Mouse (Mus musculus): Measurements from ENCODE around the gene Hadh. TPM values are rescaled to one million over a fixed set of nuclear protein-coding genes. Genes with fewer than 3 reads are reported as not detected.
A peak's percentile ranks its signal among the peaks of the same experiment; 100 is the strongest.

The Hadh gene
- polyA plus RNA-seq, 1 experiment from 2014 or later, result 19.7 TPM

DNA sequence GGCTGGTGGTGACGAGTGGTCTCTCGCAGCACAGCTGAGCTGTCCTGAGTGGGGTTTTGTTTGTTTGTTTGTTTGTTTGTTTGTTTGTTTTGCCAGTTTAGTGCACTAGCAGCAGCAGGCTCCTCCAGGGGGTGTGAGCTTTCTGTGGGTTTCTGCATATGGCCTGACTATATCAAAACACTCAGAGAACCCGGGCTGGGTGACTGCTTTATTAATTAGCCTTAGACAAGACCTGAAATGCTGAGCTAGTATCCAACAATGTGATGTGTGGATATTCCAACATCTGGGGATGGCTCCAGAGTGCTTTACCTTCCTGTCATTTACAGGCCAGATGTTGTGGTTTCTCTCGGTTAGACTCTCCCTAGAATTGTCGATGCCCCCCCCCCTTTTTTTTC is 31.4 kb upstream of the Hadh start:
- peak overlapping the region; percentile 71 for H3K4me3 ChIP-seq (ENCODE audit: low read depth, low read length)
- peak overlapping the region; percentile 82 for H3K27ac ChIP-seq (ENCODE audit: low read length)
- peak overlapping the region; percentile 78; the same call in 1 of the 2 replicates for H3K9ac ChIP-seq (ENCODE audit: low read depth, low read length)
- ATAC-seq, result no peak
- no peaks in the 10 kb centered on the region for H3K36me3 ChIP-seq (ENCODE audit: control insufficient read depth, insufficient read depth, low read length)
- WGBS, result 19% methylated on average over 5 of the region's 5 CpGs
- peak overlapping the region; percentile 69 for H3K4me2 ChIP-seq (ENCODE audit: low read length)
- H3K9me3 ChIP-seq (replicated peaks; ENCODE audit: control insufficient read depth, low read length, poor library complexity, severe bottlenecking), result no peaks in the 10 kb centered on the region
- H3K4me1 ChIP-seq (ENCODE audit: control insufficient read depth, insufficient read depth, low read length), result peaks cover 6% of the 10 kb centered on the region
- H3K27me3 ChIP-seq (ENCODE audit: control insufficient read depth, insufficient read depth, low read depth, low read length), result no peaks in the 10 kb centered on the region

DNA sequence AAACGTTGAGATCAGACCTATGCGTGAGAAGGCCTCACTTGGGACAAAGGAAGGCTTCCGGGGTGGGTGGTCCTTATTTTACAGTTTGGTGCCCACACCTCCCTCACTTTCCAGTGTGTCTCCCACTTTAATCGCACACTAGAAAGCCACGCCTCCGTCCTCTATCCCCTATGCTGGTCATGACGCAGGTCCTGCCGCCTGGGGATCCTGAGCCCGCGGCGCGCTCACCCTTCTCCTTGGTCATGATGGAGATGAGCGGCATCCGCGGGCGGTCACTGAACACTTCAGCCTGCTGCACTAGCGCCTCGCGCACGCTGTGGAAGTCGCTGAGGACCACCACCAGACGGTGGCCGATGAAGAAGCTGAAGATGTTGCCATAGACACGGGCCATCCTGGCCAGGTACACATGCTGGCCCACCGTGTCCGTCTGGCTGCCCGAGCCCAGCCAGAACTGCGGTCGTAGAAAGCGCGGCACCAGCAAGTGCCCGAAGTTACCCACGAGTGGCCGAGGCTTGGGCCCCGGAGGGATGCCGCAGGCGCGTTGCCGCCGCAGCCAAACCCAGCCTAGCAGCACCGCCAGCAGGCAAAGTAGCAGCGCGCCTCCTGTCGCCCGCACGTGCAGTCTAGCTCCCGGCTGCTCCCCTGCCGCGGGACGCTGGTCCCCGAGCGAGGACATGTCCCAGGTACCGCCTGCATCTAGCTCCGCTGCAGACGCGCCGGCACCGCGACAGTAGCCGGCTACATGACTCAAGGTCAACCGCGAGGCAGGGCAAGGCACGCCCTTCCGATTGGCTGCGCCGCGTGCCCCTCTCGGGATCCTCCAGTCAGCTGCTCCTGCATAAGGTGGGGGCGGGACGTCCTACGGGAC is 30.8 kb upstream of the Hadh start, which contains the start of gene Cyp2u1:
Gene Cyp2u1, minus strand, starts transcription at position 776 of the 868 bp plus-strand sequence.
- peak within 1 kb of the TSS; percentile 82 for H3K27ac ChIP-seq (ENCODE audit: low read length)
- H3K4me1 ChIP-seq (ENCODE audit: control insufficient read depth, insufficient read depth, low read length), result peaks cover 6% of the 10 kb centered on the region
- under 1% methylated on average over 70 of the region's 71 CpGs for WGBS
- no peaks in the 10 kb centered on the region for H3K36me3 ChIP-seq (ENCODE audit: control insufficient read depth, insufficient read depth, low read length)
- H3K4me2 ChIP-seq (ENCODE audit: low read length), result peak within 1 kb of the TSS; percentile 69
- no peaks in the 10 kb centered on the region for H3K9me3 ChIP-seq (replicated peaks; ENCODE audit: control insufficient read depth, low read length, poor library complexity, severe bottlenecking)
- H3K27me3 ChIP-seq (ENCODE audit: control insufficient read depth, insufficient read depth, low read depth, low read length), result no peaks in the 10 kb centered on the region
- peak; percentile 98 for ATAC-seq
- peak within 1 kb of the TSS; percentile 78 for H3K9ac ChIP-seq (ENCODE audit: low read depth, low read length)
- peak within 1 kb of the TSS; percentile 71 for H3K4me3 ChIP-seq (ENCODE audit: low read depth, low read length)

DNA sequence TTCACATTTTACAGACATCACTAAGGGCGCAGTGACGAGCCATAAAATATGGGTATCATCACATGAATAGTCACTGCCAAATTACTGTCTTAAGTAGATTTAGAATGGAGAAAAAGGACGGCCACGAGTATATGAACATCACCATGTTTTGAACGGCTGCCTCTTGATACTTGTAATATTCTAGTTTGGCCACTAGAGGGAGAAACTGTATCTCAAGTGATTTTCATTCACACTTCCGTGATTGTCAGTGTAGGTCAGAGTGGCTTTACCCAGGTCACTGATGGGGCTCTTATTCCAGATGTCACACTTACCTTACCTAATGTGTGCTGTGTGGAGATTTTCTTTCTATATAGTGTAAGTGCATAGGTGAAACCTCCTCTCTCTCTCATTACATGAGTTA is 28.0 kb upstream of the Hadh start:
- ATAC-seq, result no peak
- 9% methylated on average over 6 of the region's 6 CpGs for WGBS
- Histone ChIP-seq H3K27ac (ENCODE audit: low read length) (no peak overlapping the region), H3K4me2 (ENCODE audit: low read length) (no peak overlapping the region), H3K4me1 (ENCODE audit: control insufficient read depth, insufficient read depth, low read length) (peaks cover 6% of the 10 kb centered on the region), H3K9me3 (replicated peaks; ENCODE audit: control insufficient read depth, low read length, poor library complexity, severe bottlenecking) (no peaks in the 10 kb centered on the region), H3K27me3 (ENCODE audit: control insufficient read depth, insufficient read depth, low read depth, low read length) (no peaks in the 10 kb centered on the region), H3K9ac (ENCODE audit: low read depth, low read length) (no peak overlapping the region), H3K4me3 (ENCODE audit: low read depth, low read length) (no peak overlapping the region), H3K36me3 (ENCODE audit: control insufficient read depth, insufficient read depth, low read length) (no peaks in the 10 kb centered on the region)

DNA sequence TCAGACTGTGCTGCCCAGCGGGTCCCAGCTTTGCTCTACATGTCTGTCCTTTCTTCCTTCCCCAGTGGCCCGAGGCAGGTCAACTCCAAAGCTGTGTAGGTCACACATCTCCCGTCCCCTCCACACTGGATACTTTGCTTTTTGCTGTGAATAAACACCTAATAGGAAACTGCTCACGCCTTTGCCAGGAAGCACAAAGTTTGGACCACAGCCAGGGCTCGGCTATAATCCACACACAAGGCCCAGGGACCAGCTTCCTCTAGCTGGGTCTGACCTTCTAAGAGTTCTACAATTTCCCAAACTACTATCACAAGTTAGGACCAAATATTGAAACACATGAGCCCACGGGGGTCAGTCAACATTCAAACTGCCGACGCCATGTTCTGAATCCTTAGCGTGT is 27.2 kb upstream of the Hadh start:
- Histone ChIP-seq H3K9me3 (replicated peaks; ENCODE audit: control insufficient read depth, low read length, poor library complexity, severe bottlenecking) (no peaks in the 10 kb centered on the region), H3K4me3 (ENCODE audit: low read depth, low read length) (no peak overlapping the region), H3K4me1 (ENCODE audit: control insufficient read depth, insufficient read depth, low read length) (peaks cover 6% of the 10 kb centered on the region), H3K36me3 (ENCODE audit: control insufficient read depth, insufficient read depth, low read length) (no peaks in the 10 kb centered on the region), H3K4me2 (ENCODE audit: low read length) (no peak overlapping the region), H3K27me3 (ENCODE audit: control insufficient read depth, insufficient read depth, low read depth, low read length) (no peaks in the 10 kb centered on the region), H3K9ac (ENCODE audit: low read depth, low read length) (no peak overlapping the region), H3K27ac (ENCODE audit: low read length) (no peak overlapping the region)
- WGBS, result 79% methylated on average over 9 of the region's 9 CpGs
- ATAC-seq, result no peak

DNA sequence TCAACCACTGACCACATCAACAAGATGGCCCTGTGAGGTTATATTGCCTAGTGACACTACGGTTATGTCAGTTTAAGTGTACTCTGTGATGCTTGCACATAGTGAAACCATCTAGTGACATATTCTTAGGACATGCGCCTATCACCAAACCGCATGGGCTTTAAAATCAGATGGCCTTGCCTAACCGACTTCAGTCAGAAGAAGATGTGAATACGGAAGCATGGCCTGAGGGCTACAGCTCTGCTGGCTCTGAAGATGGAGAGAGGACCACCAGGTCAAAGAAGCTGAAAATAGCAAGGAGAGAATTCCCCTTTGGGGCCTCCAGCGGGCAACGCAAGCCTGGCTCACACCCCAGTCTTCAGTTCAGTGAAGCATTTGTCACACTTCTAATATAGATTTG is 25.0 kb upstream of the Hadh start:
- Histone ChIP-seq H3K9me3 (replicated peaks; ENCODE audit: control insufficient read depth, low read length, poor library complexity, severe bottlenecking) (no peaks in the 10 kb centered on the region), H3K36me3 (ENCODE audit: control insufficient read depth, insufficient read depth, low read length) (no peaks in the 10 kb centered on the region), H3K4me3 (ENCODE audit: low read depth, low read length) (no peak overlapping the region), H3K27ac (ENCODE audit: low read length) (no peak overlapping the region), H3K27me3 (ENCODE audit: control insufficient read depth, insufficient read depth, low read depth, low read length) (no peaks in the 10 kb centered on the region), H3K9ac (ENCODE audit: low read depth, low read length) (no peak overlapping the region), H3K4me2 (ENCODE audit: low read length) (no peak overlapping the region), H3K4me1 (ENCODE audit: control insufficient read depth, insufficient read depth, low read length) (peaks cover 5% of the 10 kb centered on the region)
- 93% methylated on average over 7 of the region's 7 CpGs for WGBS
- ATAC-seq, result no peak

DNA sequence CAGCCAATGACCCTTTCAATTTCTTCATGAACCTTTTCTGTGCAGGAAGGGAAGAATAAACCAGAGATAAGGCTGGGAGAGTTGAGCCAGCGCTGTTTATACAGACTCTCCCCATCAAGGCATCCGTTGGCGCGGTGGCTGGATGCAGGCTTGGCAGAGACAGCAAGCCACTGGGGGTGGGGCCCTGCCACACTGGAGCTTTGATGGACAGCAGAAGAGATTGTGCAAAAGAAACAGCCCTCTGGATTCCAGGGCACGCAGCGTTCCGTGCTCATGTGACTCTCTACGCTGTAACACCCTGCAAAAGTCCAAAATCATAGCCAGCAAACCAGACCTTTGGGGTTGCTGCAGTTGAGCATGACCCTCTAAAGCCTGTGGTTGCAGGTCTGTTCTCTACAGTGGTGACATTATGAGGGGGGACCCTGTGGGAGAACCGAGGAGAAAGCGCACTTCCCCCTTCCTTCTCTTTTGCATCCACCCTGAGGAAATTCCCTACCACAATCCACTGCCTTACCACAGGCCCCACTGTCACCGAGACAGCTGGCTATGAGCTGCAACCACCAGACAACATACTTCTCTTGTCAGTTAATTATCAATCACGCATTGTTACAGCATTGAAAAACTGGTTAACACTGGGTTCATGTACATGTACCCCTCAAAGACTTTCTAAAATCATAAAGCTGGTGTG is 23.8 kb upstream of the Hadh start:
- 87% methylated on average over 12 of the region's 12 CpGs for WGBS
- Histone ChIP-seq H3K4me1 (ENCODE audit: control insufficient read depth, insufficient read depth, low read length) (no peaks in the 10 kb centered on the region), H3K4me2 (ENCODE audit: low read length) (no peak overlapping the region), H3K9me3 (replicated peaks; ENCODE audit: control insufficient read depth, low read length, poor library complexity, severe bottlenecking) (no peaks in the 10 kb centered on the region; the same call in 1 of the 2 replicates), H3K27me3 (ENCODE audit: control insufficient read depth, insufficient read depth, low read depth, low read length) (no peaks in the 10 kb centered on the region), H3K36me3 (ENCODE audit: control insufficient read depth, insufficient read depth, low read length) (no peaks in the 10 kb centered on the region; the same call in 1 of the 2 replicates), H3K4me3 (ENCODE audit: low read depth, low read length) (no peak overlapping the region), H3K27ac (ENCODE audit: low read length) (no peak overlapping the region), H3K9ac (ENCODE audit: low read depth, low read length) (no peak overlapping the region)
- ATAC-seq, result no peak

DNA sequence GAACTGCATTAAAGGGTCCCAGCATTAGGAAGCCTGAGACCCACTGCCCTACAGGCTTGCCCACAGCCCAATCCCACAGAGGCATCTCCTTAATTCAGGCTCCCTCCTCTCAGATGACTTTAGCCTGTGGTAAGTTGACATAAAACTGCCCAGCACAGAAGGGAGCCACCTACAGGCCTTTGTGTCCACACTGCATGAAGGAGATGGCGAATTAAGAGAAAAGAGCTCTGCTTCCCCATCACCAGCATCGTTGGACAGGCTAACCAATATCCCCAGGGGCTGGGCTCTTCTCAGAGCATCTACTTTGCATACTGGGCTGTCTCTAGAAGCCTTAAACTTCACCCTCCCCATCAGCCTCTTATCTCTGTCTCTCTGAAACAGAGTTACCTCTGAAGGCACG is 22.6 kb upstream of the Hadh start:
- no peak for ATAC-seq
- WGBS, result 56% methylated on average over 3 of the region's 3 CpGs
- Histone ChIP-seq H3K4me3 (ENCODE audit: low read depth, low read length) (no peak overlapping the region), H3K4me2 (ENCODE audit: low read length) (no peak overlapping the region), H3K4me1 (ENCODE audit: control insufficient read depth, insufficient read depth, low read length) (no peaks in the 10 kb centered on the region), H3K27ac (ENCODE audit: low read length) (no peak overlapping the region), H3K9ac (ENCODE audit: low read depth, low read length) (no peak overlapping the region), H3K27me3 (ENCODE audit: control insufficient read depth, insufficient read depth, low read depth, low read length) (no peaks in the 10 kb centered on the region), H3K9me3 (replicated peaks; ENCODE audit: control insufficient read depth, low read length, poor library complexity, severe bottlenecking) (no peaks in the 10 kb centered on the region; the same call in 1 of the 2 replicates), H3K36me3 (ENCODE audit: control insufficient read depth, insufficient read depth, low read length) (no peaks in the 10 kb centered on the region; the same call in 1 of the 2 replicates)

DNA sequence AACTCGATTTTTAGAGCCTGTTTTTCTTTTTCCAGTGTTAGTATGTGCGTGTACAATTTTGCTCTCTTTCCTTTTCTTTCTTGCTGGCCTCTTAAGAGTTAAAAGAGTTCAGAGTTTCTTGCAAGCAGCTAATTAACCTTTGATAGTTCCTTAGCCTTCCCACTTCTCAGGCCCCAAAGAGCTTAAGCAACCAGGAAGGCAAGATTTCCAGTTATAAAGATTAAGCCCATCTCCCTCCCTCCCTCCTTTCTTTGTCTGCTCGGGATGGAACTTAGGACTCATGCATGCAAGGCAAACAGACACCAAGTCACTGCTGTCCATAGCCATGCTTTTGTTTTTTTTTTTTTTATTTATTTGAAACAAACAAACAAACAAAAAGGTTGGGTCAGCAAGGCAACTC is 21.1 kb upstream of the Hadh start:
- Histone ChIP-seq H3K27me3 (ENCODE audit: control insufficient read depth, insufficient read depth, low read depth, low read length) (no peaks in the 10 kb centered on the region), H3K4me1 (ENCODE audit: control insufficient read depth, insufficient read depth, low read length) (no peaks in the 10 kb centered on the region), H3K27ac (ENCODE audit: low read length) (no peak overlapping the region), H3K9ac (ENCODE audit: low read depth, low read length) (no peak overlapping the region), H3K4me2 (ENCODE audit: low read length) (no peak overlapping the region), H3K4me3 (ENCODE audit: low read depth, low read length) (no peak overlapping the region), H3K36me3 (ENCODE audit: control insufficient read depth, insufficient read depth, low read length) (no peaks in the 10 kb centered on the region; the same call in 1 of the 2 replicates), H3K9me3 (replicated peaks; ENCODE audit: control insufficient read depth, low read length, poor library complexity, severe bottlenecking) (no peaks in the 10 kb centered on the region; the same call in 1 of the 2 replicates)
- 65% methylated on average over 3 of the region's 3 CpGs for WGBS
- no peak for ATAC-seq

DNA sequence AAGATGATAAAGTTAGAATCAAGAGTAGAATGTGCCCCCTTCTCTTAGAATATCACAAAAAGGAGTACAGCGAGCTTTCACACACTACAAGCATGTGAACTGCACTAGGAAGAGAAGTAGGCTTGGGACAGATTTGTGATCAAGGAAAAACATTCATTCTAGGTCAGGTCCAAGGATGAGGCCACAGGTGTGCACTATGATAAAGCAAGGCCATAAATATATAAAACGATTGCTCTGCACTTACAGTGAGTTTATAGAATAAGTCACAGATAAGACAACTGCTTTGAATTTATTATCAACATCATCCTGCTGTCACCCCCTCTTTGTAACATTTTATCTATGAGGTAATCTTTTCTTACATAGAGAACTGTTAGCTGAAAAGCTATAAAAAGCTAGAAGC is 20.4 kb upstream of the Hadh start:
- H3K27ac ChIP-seq (ENCODE audit: low read length), result no peak overlapping the region
- no peak overlapping the region for H3K9ac ChIP-seq (ENCODE audit: low read depth, low read length)
- no peaks in the 10 kb centered on the region for H3K4me1 ChIP-seq (ENCODE audit: control insufficient read depth, insufficient read depth, low read length)
- no peaks in the 10 kb centered on the region; the same call in 1 of the 2 replicates for H3K9me3 ChIP-seq (replicated peaks; ENCODE audit: control insufficient read depth, low read length, poor library complexity, severe bottlenecking)
- no peaks in the 10 kb centered on the region for H3K27me3 ChIP-seq (ENCODE audit: control insufficient read depth, insufficient read depth, low read depth, low read length)
- ATAC-seq, result no peak
- WGBS, result 96% methylated on average over 2 of the region's 2 CpGs
- H3K4me3 ChIP-seq (ENCODE audit: low read depth, low read length), result no peak overlapping the region
- no peak overlapping the region for H3K4me2 ChIP-seq (ENCODE audit: low read length)
- H3K36me3 ChIP-seq (ENCODE audit: control insufficient read depth, insufficient read depth, low read length), result no peaks in the 10 kb centered on the region; the same call in 1 of the 2 replicates
